Mouse (Mus musculus) hindbrain, embryonic 12.5 days (tissue): ENCODE data around the gene Ski. TPM values are rescaled to one million over a fixed set of nuclear protein-coding genes. Genes with fewer than 3 reads are reported as not detected.

Experiments
- ATAC-seq: fragments of 200-750 bp; cut with Nextera tagmentation; 2 replicates; pipeline ENCODE4 v1.8.0; 2017; ENCODE audit warnings: moderate TSS enrichment; ENCODE audit not compliant: low FRiP score
- H3K27ac ChIP-seq: fragments of 300-500 bp; sonication (generic); 2 replicates; pipeline ENCODE4 v1.5.1; 2016; ENCODE audit warnings: mild to moderate bottlenecking
- H3K27me3 ChIP-seq: fragments of 300-500 bp; sonication (generic); 2 replicates; pipeline ENCODE4 v1.6.1; 2016; ENCODE audit warnings: mild to moderate bottlenecking
- H3K36me3 ChIP-seq: fragments of 300-500 bp; sonication (generic); 2 replicates; pipeline ENCODE4 v1.6.1; 2016; ENCODE audit warnings: mild to moderate bottlenecking
- H3K4me1 ChIP-seq: fragments of 300-500 bp; sonication (generic); 2 replicates; pipeline ENCODE4 v1.6.1; 2016
- H3K4me2 ChIP-seq: fragments of 300-500 bp; sonication (generic); replicated peaks from 2 replicates; pipeline ENCODE4 v1.6.1; 2016; ENCODE audit warnings: mild to moderate bottlenecking
- H3K4me3 ChIP-seq: fragments of 300-500 bp; sonication (generic); 2 replicates; pipeline ENCODE4 v1.5.1; 2016; ENCODE audit warnings: mild to moderate bottlenecking
- H3K9ac ChIP-seq: fragments of 300-500 bp; sonication (generic); 2 replicates; pipeline ENCODE4 v1.6.1; 2016; ENCODE audit warnings: mild to moderate bottlenecking, moderate library complexity
- H3K9me3 ChIP-seq: fragments of 300-500 bp; sonication (generic); replicated peaks from 2 replicates; pipeline ENCODE4 v1.6.1; 2016; ENCODE audit warnings: mild to moderate bottlenecking
- WGBS: fragments of 180-500 bp; shearing (Covaris S2); methylation state at CpG from one replicate; pipeline ENCODE4 v1.1.7; 2016; 5-methylcytosine and 5-hydroxymethylcytosine counted together
- polyA plus RNA-seq: library from polyadenylated mRNA; unstranded; fragments of >200 nt; fragmentation: Nextera tagmentation; extraction: Ambion mirVana; gene quantifications from 2 replicates; pipeline ENCODE4 v1.2.1, GENCODE M21; 2016

The Ski gene
- polyA plus RNA-seq, 1 experiment from 2014 or later: 13.5 TPM

GRCm38 (mm10) chr4:155228461-155228860, 6.1 kb upstream of the Ski start:
- no peaks in the 10 kb centered on the region for H3K36me3 ChIP-seq
- H3K9me3 ChIP-seq: no peaks in the 10 kb centered on the region
- no peak overlapping the region for H3K4me3 ChIP-seq
- ATAC-seq: no peak
- peaks cover 6% of the 10 kb centered on the region for H3K4me1 ChIP-seq
- 80% methylated on average over 5 of the region's 5 CpGs for WGBS
- H3K27me3 ChIP-seq: 0 out of 2 replicates have a peak, but pooled peaks cover 3% of the 10 kb centered on the region
- H3K4me2 ChIP-seq: no peak overlapping the region
- no peak overlapping the region for H3K9ac ChIP-seq
- H3K27ac ChIP-seq: no peak overlapping the region

- WGBS: 90% methylated on average over 4 of the region's 4 CpGs
- Histone ChIP-seq H3K27me3 (0 out of 2 replicates have a peak, but pooled peaks cover 3% of the 10 kb centered on the region), H3K4me2 (no peak overlapping the region), H3K4me3 (no peak overlapping the region), H3K9ac (no peak overlapping the region), H3K27ac (no peak overlapping the region), H3K4me1 (0 out of 2 replicates have a peak, but pooled peaks cover 3% of the 10 kb centered on the region), H3K36me3 (no peaks in the 10 kb centered on the region), H3K9me3 (no peaks in the 10 kb centered on the region)
- ATAC-seq: no peak
Measured at GRCm38 (mm10) chr4:155227986-155228385, 5.6 kb upstream of the Ski start.

GRCm38 (mm10) chr4:155225918-155226317, 3.5 kb upstream of the Ski start:
- H3K9ac ChIP-seq: 0 out of 2 replicates have a peak overlapping the region, but pooled peaks have one; percentile 13
- WGBS: 72% methylated on average over 5 of the region's 5 CpGs

GRCm38 (mm10) chr4:155223594-155224528, 1.5 kb upstream of the Ski start:
- Histone ChIP-seq H3K4me1 (peaks cover 28% of the 10 kb centered on the region), H3K36me3 (no peaks in the 10 kb centered on the region), H3K27ac (peak overlapping the region; percentile 92), H3K9ac (peak overlapping the region; percentile 73), H3K9me3 (no peaks in the 10 kb centered on the region), H3K27me3 (0 out of 2 replicates have a peak, but pooled peaks cover 3% of the 10 kb centered on the region), H3K4me2 (peak overlapping the region; percentile 63), H3K4me3 (peak overlapping the region; percentile 96)
- WGBS: 34% methylated on average over 20 of the region's 20 CpGs
- ATAC-seq: no peak

More at GRCm38 (mm10) chr4:155225918-155226317, 3.5 kb upstream of the Ski start:
- ATAC-seq: no peak
- no peak overlapping the region for H3K4me3 ChIP-seq
- peaks cover 9% of the 10 kb centered on the region for H3K4me1 ChIP-seq
- H3K27ac ChIP-seq: no peak overlapping the region
- no peaks in the 10 kb centered on the region for H3K36me3 ChIP-seq
- H3K27me3 ChIP-seq: 0 out of 2 replicates have a peak, but pooled peaks cover 3% of the 10 kb centered on the region
- no peak overlapping the region for H3K4me2 ChIP-seq
- H3K9me3 ChIP-seq: no peaks in the 10 kb centered on the region

GRCm38 (mm10) chr4:155222841-155223593, 625 bp upstream of the Ski start:
- H3K4me1 ChIP-seq: peaks cover 37% of the 10 kb centered on the region
- ATAC-seq: peak; percentile 99
- no peaks in the 10 kb centered on the region for H3K36me3 ChIP-seq
- H3K4me2 ChIP-seq: peak overlapping the region; percentile 63
- peak overlapping the region; percentile 96 for H3K4me3 ChIP-seq
- H3K27me3 ChIP-seq: 0 out of 2 replicates have a peak, but pooled peaks cover 3% of the 10 kb centered on the region
- peak overlapping the region; percentile 73 for H3K9ac ChIP-seq
- under 1% methylated on average over 77 of the region's 116 CpGs for WGBS
- no peaks in the 10 kb centered on the region for H3K9me3 ChIP-seq
- H3K27ac ChIP-seq: peak overlapping the region; percentile 92

GRCm38 (mm10) chr4:155221599-155222551, 517 bp downstream of the Ski start:
- under 1% methylated on average over 77 of the region's 93 CpGs for WGBS
- Histone ChIP-seq H3K27me3 (0 out of 2 replicates have a peak, but pooled peaks cover 3% of the 10 kb centered on the region), H3K4me2 (peak overlapping the region; percentile 100), H3K9me3 (no peaks in the 10 kb centered on the region), H3K4me3 (peak overlapping the region; percentile 96), H3K9ac (peak overlapping the region; percentile 99), H3K4me1 (peaks cover 48% of the 10 kb centered on the region), H3K27ac (peak overlapping the region; percentile 85), H3K36me3 (no peaks in the 10 kb centered on the region)
- ATAC-seq: no peak

- Histone ChIP-seq H3K4me2 (peak overlapping the region; percentile 100), H3K4me3 (peak overlapping the region; percentile 96), H3K9ac (peak overlapping the region; percentile 99), H3K27me3 (0 out of 2 replicates have a peak, but pooled peaks cover 3% of the 10 kb centered on the region), H3K36me3 (no peaks in the 10 kb centered on the region), H3K27ac (peak overlapping the region; percentile 85), H3K9me3 (no peaks in the 10 kb centered on the region), H3K4me1 (peaks cover 56% of the 10 kb centered on the region)
- WGBS: under 1% methylated on average over 7 of the region's 7 CpGs
- no peak for ATAC-seq
Measured at GRCm38 (mm10) chr4:155221106-155221505, 1.3 kb downstream of the Ski start.

GRCm38 (mm10) chr4:155220213-155221100, 1.9 kb downstream of the Ski start:
- H3K27me3 ChIP-seq: no peaks in the 10 kb centered on the region
- peak overlapping the region; percentile 96 for H3K4me3 ChIP-seq
- no peaks in the 10 kb centered on the region for H3K36me3 ChIP-seq
- H3K9me3 ChIP-seq: no peaks in the 10 kb centered on the region
- no peak for ATAC-seq
- H3K27ac ChIP-seq: peak overlapping the region; percentile 85; the same call in 1 of the 2 replicates
- H3K4me2 ChIP-seq: peak overlapping the region; percentile 100
- peaks cover 62% of the 10 kb centered on the region for H3K4me1 ChIP-seq
- WGBS: 8% methylated on average over 14 of the region's 14 CpGs
- peak overlapping the region; percentile 99 for H3K9ac ChIP-seq

GRCm38 (mm10) chr4:155219271-155220212, 2.9 kb downstream of the Ski start:
- peak overlapping the region; percentile 100 for H3K4me2 ChIP-seq
- H3K27ac ChIP-seq: peak overlapping the region; percentile 3; the same call in 1 of the 2 replicates
- 57% methylated on average over 12 of the region's 12 CpGs for WGBS
- no peaks in the 10 kb centered on the region for H3K9me3 ChIP-seq
- ATAC-seq: no peak
- no peaks in the 10 kb centered on the region for H3K36me3 ChIP-seq
- peaks cover 71% of the 10 kb centered on the region for H3K4me1 ChIP-seq
- no peaks in the 10 kb centered on the region for H3K27me3 ChIP-seq
- H3K4me3 ChIP-seq: peak overlapping the region; percentile 96
- peak overlapping the region; percentile 99 for H3K9ac ChIP-seq
